Mouse (Mus musculus) Patski (cell line): ENCODE results near the gene Lrrc9. TPM values are rescaled to one million over a fixed set of nuclear protein-coding genes. Genes with fewer than 3 reads are reported as not detected.

Source experiments
- ATAC-seq: fragments of 100-300 bp; one replicate; pipeline ENCODE4 v1.8.0; 2021
- CTCF ChIA-PET: fragments of 350-600 bp; sonication (Branson Sonifier 250); formaldehyde crosslinking; loops from one replicate; lab custom pipeline; 2022; ENCODE audit warnings: inconsistent platforms; lab: Charles Lee
- POLR2A ChIA-PET: fragments of 350-600 bp; sonication (Branson Sonifier 250); formaldehyde crosslinking; loops from one replicate; lab custom pipeline; 2022; ENCODE audit warnings: antibody characterized with exemption, inconsistent platforms; lab: Charles Lee
- DNase-seq: peaks from one replicate; pipeline ENCODE4 v3.0.0-alpha.2; 2011; ENCODE audit warnings: low read depth, low spot score
- H3K27me3 ChIP-seq: fragments of 371-371 bp; one replicate; pipeline ENCODE4 v1.5.1; 2021
- CTCF ChIP-seq: fragments of 100-300 bp; IDR thresholded peaks from one replicate; pipeline ENCODE4 v1.5.1; 2021
- in situ Hi-C: fragments of 300-500 bp; cut with MboI; formaldehyde crosslinking; loops from 3 replicates; pipeline ENCODE4 v1.11.1; 2018; ENCODE audit warnings: low pct_unique_long_range_greater_than_20kb, mixed read lengths
- polyA plus RNA-seq: library from polyadenylated mRNA; unstranded; gene quantifications from one replicate; pipeline ENCODE4 v1.2.3, GENCODE M21; 2021

Lrrc9 gene
- polyA plus RNA-seq, 1 experiment from 2014 or later: not detected

DNA sequence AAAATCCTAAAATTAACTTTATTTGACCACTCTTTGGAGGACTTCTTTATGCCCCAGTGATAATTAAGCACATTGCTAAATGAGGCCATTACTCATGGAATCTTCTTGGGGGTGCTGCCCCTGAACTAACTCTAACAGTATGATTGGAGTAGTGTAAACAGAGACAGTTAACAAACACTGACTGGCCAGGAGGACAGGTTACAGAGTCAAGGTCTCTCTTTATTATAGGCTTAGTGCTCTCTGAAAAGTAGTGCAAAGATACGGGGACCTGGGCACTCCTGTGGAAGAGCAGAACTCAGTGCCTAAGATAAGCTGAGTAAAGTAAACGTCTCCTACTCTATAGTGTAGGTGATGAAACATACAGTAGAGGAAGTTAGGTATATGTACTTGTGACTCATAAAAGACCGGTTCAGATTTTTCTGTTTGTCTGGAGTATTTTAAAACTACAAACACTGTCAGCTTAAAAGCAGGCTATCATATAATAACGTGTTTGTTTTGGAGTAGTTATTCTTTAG is 122.7 kb downstream of the Lrrc9 start:
- POLR2A ChIA-PET: no interaction called here
- CTCF ChIA-PET: no interaction called here
- no peak for TF ChIP-seq CTCF
- in situ Hi-C loops: no loop called here
- DNase-seq: no peak
- ATAC-seq: no peak
- H3K27me3 ChIP-seq: no peaks in the 10 kb centered on the region

Other genes starting within 250 kb of the Lrrc9 start
- gene Rtn1, start 32.8 kb upstream of the Lrrc9 start, polyA plus RNA-seq: 15.0 TPM
- 18.0 TPM for gene Pcnx4, start 94.5 kb downstream of the Lrrc9 start, polyA plus RNA-seq
- 0.10 TPM for gene Gm4756, start 207.8 kb downstream of the Lrrc9 start, polyA plus RNA-seq
- gene Dhrs7, start 223.0 kb downstream of the Lrrc9 start, polyA plus RNA-seq: 53.0 TPM